Mouse (Mus musculus) embryonic facial prominence, embryonic 15.5 days (tissue): ENCODE measurements around the gene Sult1c2. TPM values are rescaled to one million over a fixed set of nuclear protein-coding genes. Genes with fewer than 3 reads are reported as not detected.
"Not testable (repeated sequence)": the region's sequence is repeated elsewhere in the genome, so short reads cannot be mapped to it uniquely, and the experiment has no call there.

Source experiments
- ATAC-seq: fragments of 200-750 bp; cut with Nextera tagmentation; 2 replicates; pipeline ENCODE4 v1.8.0; 2017; ENCODE audit warnings: low read depth, moderate TSS enrichment; ENCODE audit not compliant: insufficient number of reproducible peaks, low FRiP score, low TSS enrichment
- H3K27ac ChIP-seq: fragments of 300-500 bp; sonication (generic); replicated peaks from 2 replicates; pipeline ENCODE4 v1.5.1; 2015; ENCODE audit warnings: mild to moderate bottlenecking, inconsistent platforms
- H3K27me3 ChIP-seq: fragments of 300-500 bp; sonication (generic); 2 replicates; pipeline ENCODE4 v1.6.1; 2015; ENCODE audit warnings: inconsistent platforms
- H3K36me3 ChIP-seq: fragments of 300-500 bp; sonication (generic); 2 replicates; pipeline ENCODE4 v1.6.1; 2015; ENCODE audit warnings: mild to moderate bottlenecking, inconsistent platforms
- H3K4me1 ChIP-seq: fragments of 300-500 bp; sonication (generic); 2 replicates; pipeline ENCODE4 v1.6.1; 2015; ENCODE audit warnings: inconsistent platforms
- H3K4me2 ChIP-seq: fragments of 300-500 bp; sonication (generic); replicated peaks from 2 replicates; pipeline ENCODE4 v1.6.1; 2015; ENCODE audit warnings: mild to moderate bottlenecking, inconsistent platforms
- H3K4me3 ChIP-seq: fragments of 300-500 bp; sonication (generic); replicated peaks from 2 replicates; pipeline ENCODE4 v1.5.1; 2015; ENCODE audit warnings: mild to moderate bottlenecking, inconsistent platforms
- H3K9ac ChIP-seq: fragments of 300-500 bp; sonication (generic); 2 replicates; pipeline ENCODE4 v1.6.1; 2015; ENCODE audit warnings: inconsistent platforms
- H3K9me3 ChIP-seq: fragments of 300-500 bp; sonication (generic); replicated peaks from 2 replicates; pipeline ENCODE4 v1.6.1; 2016; ENCODE audit warnings: inconsistent platforms
- WGBS: fragments of 180-500 bp; shearing (Covaris S2); methylation state at CpG from one replicate; pipeline ENCODE4 v1.1.7; 2015; 5-methylcytosine and 5-hydroxymethylcytosine counted together
- polyA plus RNA-seq: library from polyadenylated mRNA; unstranded; fragments of >200 nt; fragmentation: Nextera tagmentation; extraction: Ambion mirVana; gene quantifications from 2 replicates; pipeline ENCODE4 v1.2.1, GENCODE M21; 2015

Gene Sult1c2
- not detected in 2 replicates for polyA plus RNA-seq

GRCm38 (mm10) chr17:53846206-53846605 lies at the start of gene Sult1c2:
Gene Sult1c2, minus strand, starts transcription at chr17:53846339.
- no peaks in the 10 kb centered on the region for H3K4me1 ChIP-seq
- H3K4me2 ChIP-seq, result no peak within 1 kb of the TSS
- no peak within 1 kb of the TSS for H3K9ac ChIP-seq
- H3K9me3 ChIP-seq, result no peaks in the 10 kb centered on the region
- H3K36me3 ChIP-seq, result no peaks in the 10 kb centered on the region
- whole genome bisulfite sequencing, result 80% methylated on average over 4 of the region's 4 CpGs
- H3K27me3 ChIP-seq, result no peaks in the 10 kb centered on the region
- no peak within 1 kb of the TSS for H3K27ac ChIP-seq
- no peak for ATAC-seq
- no peak within 1 kb of the TSS for H3K4me3 ChIP-seq

- H3K9me3 ChIP-seq, H3K4me3 ChIP-seq, H3K36me3 ChIP-seq, H3K9ac ChIP-seq, H3K27ac ChIP-seq, ATAC-seq, H3K27me3 ChIP-seq, H3K4me2 ChIP-seq, H3K4me1 ChIP-seq: not testable (repeated sequence)
- WGBS, result 83% methylated on average over 7 of the region's 7 CpGs
Observed at GRCm38 (mm10) chr17:53879006-53879675, 33.0 kb upstream of the Sult1c2 start.

GRCm38 (mm10) chr17:53874433-53874832 lies 28.3 kb upstream of the Sult1c2 start:
- H3K9me3 ChIP-seq, result no peaks in the 10 kb centered on the region
- WGBS, result 74% methylated on average over 2 of the region's 2 CpGs
- H3K4me1 ChIP-seq, result no peaks in the 10 kb centered on the region
- no peak overlapping the region for H3K4me2 ChIP-seq
- no peak for ATAC-seq
- H3K4me3 ChIP-seq, result no peak overlapping the region
- H3K27me3 ChIP-seq, result no peaks in the 10 kb centered on the region
- no peaks in the 10 kb centered on the region for H3K36me3 ChIP-seq
- H3K9ac ChIP-seq, result no peak overlapping the region
- no peak overlapping the region for H3K27ac ChIP-seq

GRCm38 (mm10) chr17:53872192-53872591 lies 26.1 kb upstream of the Sult1c2 start:
- no peaks in the 10 kb centered on the region for H3K36me3 ChIP-seq
- H3K27ac ChIP-seq, result no peak overlapping the region
- no peak overlapping the region for H3K9ac ChIP-seq
- no peaks in the 10 kb centered on the region for H3K4me1 ChIP-seq
- H3K9me3 ChIP-seq, result no peaks in the 10 kb centered on the region
- 92% methylated on average over 3 of the region's 3 CpGs for WGBS
- ATAC-seq, result no peak
- no peak overlapping the region for H3K4me2 ChIP-seq
- H3K4me3 ChIP-seq, result no peak overlapping the region
- no peaks in the 10 kb centered on the region for H3K27me3 ChIP-seq

- Histone ChIP-seq H3K4me1 (no peaks in the 10 kb centered on the region), H3K36me3 (no peaks in the 10 kb centered on the region), H3K4me2 (no peak overlapping the region), H3K27ac (no peak overlapping the region), H3K9me3 (no peaks in the 10 kb centered on the region), H3K4me3 (no peak overlapping the region), H3K27me3 (no peaks in the 10 kb centered on the region), H3K9ac (no peak overlapping the region)
- no peak for ATAC-seq
Observed at GRCm38 (mm10) chr17:53869931-53870330, 23.8 kb upstream of the Sult1c2 start.

GRCm38 (mm10) chr17:53865260-53865955 lies 19.3 kb upstream of the Sult1c2 start:
- H3K27me3 ChIP-seq, result no peaks in the 10 kb centered on the region
- H3K4me3 ChIP-seq, result no peak overlapping the region
- no peak overlapping the region for H3K9ac ChIP-seq
- no peak overlapping the region for H3K4me2 ChIP-seq
- WGBS, result 83% methylated on average over 6 of the region's 6 CpGs
- H3K36me3 ChIP-seq, result no peaks in the 10 kb centered on the region
- H3K27ac ChIP-seq, result no peak overlapping the region
- H3K9me3 ChIP-seq, result no peaks in the 10 kb centered on the region
- ATAC-seq, result no peak
- H3K4me1 ChIP-seq, result no peaks in the 10 kb centered on the region

- Histone ChIP-seq H3K27ac (no peak overlapping the region), H3K27me3 (no peaks in the 10 kb centered on the region), H3K4me2 (no peak overlapping the region), H3K9ac (no peak overlapping the region), H3K36me3 (no peaks in the 10 kb centered on the region), H3K9me3 (no peaks in the 10 kb centered on the region), H3K4me1 (no peaks in the 10 kb centered on the region), H3K4me3 (no peak overlapping the region)
- no peak for ATAC-seq
Observed at GRCm38 (mm10) chr17:53860548-53860947, 14.4 kb upstream of the Sult1c2 start.

GRCm38 (mm10) chr17:53854992-53855391 lies 8.9 kb upstream of the Sult1c2 start:
- no peak overlapping the region for H3K4me2 ChIP-seq
- H3K4me3 ChIP-seq, result no peak overlapping the region
- no peaks in the 10 kb centered on the region for H3K36me3 ChIP-seq
- 95% methylated on average over 3 of the region's 3 CpGs for WGBS
- H3K9me3 ChIP-seq, result no peaks in the 10 kb centered on the region
- H3K27me3 ChIP-seq, result no peaks in the 10 kb centered on the region
- H3K4me1 ChIP-seq, result no peaks in the 10 kb centered on the region
- no peak overlapping the region for H3K9ac ChIP-seq
- H3K27ac ChIP-seq, result no peak overlapping the region
- no peak for ATAC-seq

GRCm38 (mm10) chr17:53845796-53846195 lies 343 bp downstream of the Sult1c2 start:
- no peak for ATAC-seq
- Histone ChIP-seq H3K4me1 (no peaks in the 10 kb centered on the region), H3K9me3 (no peaks in the 10 kb centered on the region), H3K9ac (no peak overlapping the region), H3K27me3 (no peaks in the 10 kb centered on the region), H3K36me3 (no peaks in the 10 kb centered on the region), H3K4me3 (no peak overlapping the region), H3K4me2 (no peak overlapping the region), H3K27ac (no peak overlapping the region)
- 74% methylated on average over 7 of the region's 7 CpGs for whole genome bisulfite sequencing

- WGBS, result 56% methylated on average over 3 of the region's 3 CpGs
Observed at GRCm38 (mm10) chr17:53833366-53833765, 12.8 kb downstream of the Sult1c2 start.

GRCm38 (mm10) chr17:53803974-53804373 lies 42.2 kb downstream of the Sult1c2 start:
- not testable (repeated sequence) for H3K4me3 ChIP-seq, ATAC-seq, H3K27ac ChIP-seq, H3K4me2 ChIP-seq, H3K9me3 ChIP-seq, H3K4me1 ChIP-seq, H3K9ac ChIP-seq, H3K27me3 ChIP-seq, H3K36me3 ChIP-seq
- 83% methylated on average over 16 of the region's 16 CpGs for WGBS

More at GRCm38 (mm10) chr17:53833366-53833765, 12.8 kb downstream of the Sult1c2 start:
- Histone ChIP-seq H3K9me3 (0 out of 2 replicates have a peak, but pooled peaks cover 8% of the 10 kb centered on the region), H3K27me3 (no peaks in the 10 kb centered on the region), H3K27ac (no peak overlapping the region), H3K9ac (no peak overlapping the region), H3K4me2 (no peak overlapping the region), H3K4me3 (no peak overlapping the region), H3K4me1 (no peaks in the 10 kb centered on the region), H3K36me3 (no peaks in the 10 kb centered on the region)
- ATAC-seq, result no peak

GRCm38 (mm10) chr17:53783381-53783780 lies 62.8 kb downstream of the Sult1c2 start:
- Histone ChIP-seq H3K4me3 (no peak overlapping the region), H3K4me1 (no peaks in the 10 kb centered on the region), H3K9ac (no peak overlapping the region), H3K9me3 (no peaks in the 10 kb centered on the region), H3K27ac (no peak overlapping the region), H3K27me3 (no peaks in the 10 kb centered on the region), H3K4me2 (no peak overlapping the region), H3K36me3 (no peaks in the 10 kb centered on the region)
- WGBS, result 79% methylated on average over 1 of the region's 1 CpGs
- ATAC-seq, result no peak
